Mouse (Mus musculus): ENCODE results near the gene BC004004.
"Not testable (repeated sequence)": the region's sequence is repeated elsewhere in the genome, so short reads cannot be mapped to it uniquely, and the experiment has no call there.

BC004004 gene

DNA sequence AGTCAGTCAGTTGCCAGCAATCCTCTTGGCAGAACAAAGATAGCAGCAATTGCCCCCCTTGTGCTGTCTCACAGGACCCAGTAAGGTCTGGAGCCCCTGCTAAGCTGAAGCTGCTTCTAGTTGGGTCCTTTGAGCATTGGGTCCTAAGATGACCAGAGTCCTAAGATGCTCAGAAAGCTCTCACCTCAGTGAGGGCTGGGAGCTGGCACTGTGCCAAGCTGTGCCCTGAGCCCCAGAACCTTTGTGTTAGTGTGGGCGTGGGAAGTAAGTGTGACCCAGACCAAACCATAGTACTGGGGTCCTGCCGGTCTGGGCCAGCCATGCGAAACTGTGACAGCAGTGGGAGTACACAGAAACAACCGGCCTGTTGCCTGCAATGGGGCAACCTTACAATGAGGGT is 30.7 kb downstream of the BC004004 start:
- no peak for DNase-seq (ENCODE audit: low spot score)

- no peak for DNase-seq (ENCODE audit: low spot score)
Observed at GRCm38 (mm10) chr17:29300926-29301325, 32.3 kb downstream of the BC004004 start.

DNA sequence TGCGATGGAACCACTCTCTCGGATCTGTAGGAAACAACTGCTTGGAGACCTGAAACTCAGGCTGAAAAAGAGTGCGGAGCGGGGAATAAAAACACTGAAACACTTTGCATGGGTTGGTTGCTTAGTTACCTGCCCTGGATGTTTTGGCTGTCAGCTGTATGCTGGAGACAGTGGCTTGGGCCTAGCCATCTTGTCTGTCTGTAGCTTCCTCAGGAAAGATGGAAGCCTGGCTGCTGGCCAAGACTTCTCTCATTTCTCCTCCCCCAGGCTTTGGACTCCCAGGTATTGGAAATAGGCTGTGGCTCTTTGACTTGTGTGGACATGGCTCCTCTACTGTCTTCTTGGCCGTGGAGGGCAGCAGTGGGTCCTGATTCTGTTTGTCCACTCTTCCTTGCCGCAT is 32.8 kb downstream of the BC004004 start:
- no peak for DNase-seq (ENCODE audit: low spot score)

- no peak for DNase-seq (ENCODE audit: low spot score)
Observed at GRCm38 (mm10) chr17:29302149-29302548, 33.6 kb downstream of the BC004004 start.

GRCm38 (mm10) chr17:29303087-29303486 is 34.5 kb downstream of the BC004004 start:
- DNase-seq (ENCODE audit: low spot score) = no peak

DNA sequence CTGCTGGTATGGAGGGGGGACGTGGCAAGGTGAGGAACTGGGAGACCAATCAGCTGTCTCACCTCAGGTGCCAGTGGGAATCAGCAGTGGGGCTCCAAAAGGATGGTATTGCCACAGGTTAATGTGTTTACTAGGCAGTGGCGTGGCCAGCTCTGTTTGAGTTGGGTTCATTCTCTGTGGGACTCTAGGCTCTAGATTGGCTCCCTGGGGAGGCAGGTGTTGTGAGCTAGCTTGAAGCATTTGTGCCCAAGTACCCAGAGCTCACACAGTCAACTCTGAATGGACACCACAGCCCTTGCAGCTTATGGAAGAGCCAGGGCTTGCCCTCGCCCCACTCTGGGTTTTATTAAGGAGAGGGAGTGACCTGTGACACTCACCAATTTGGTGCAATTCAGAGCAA is 35.3 kb downstream of the BC004004 start:
- DNase-seq (ENCODE audit: low spot score) = no peak

DNA sequence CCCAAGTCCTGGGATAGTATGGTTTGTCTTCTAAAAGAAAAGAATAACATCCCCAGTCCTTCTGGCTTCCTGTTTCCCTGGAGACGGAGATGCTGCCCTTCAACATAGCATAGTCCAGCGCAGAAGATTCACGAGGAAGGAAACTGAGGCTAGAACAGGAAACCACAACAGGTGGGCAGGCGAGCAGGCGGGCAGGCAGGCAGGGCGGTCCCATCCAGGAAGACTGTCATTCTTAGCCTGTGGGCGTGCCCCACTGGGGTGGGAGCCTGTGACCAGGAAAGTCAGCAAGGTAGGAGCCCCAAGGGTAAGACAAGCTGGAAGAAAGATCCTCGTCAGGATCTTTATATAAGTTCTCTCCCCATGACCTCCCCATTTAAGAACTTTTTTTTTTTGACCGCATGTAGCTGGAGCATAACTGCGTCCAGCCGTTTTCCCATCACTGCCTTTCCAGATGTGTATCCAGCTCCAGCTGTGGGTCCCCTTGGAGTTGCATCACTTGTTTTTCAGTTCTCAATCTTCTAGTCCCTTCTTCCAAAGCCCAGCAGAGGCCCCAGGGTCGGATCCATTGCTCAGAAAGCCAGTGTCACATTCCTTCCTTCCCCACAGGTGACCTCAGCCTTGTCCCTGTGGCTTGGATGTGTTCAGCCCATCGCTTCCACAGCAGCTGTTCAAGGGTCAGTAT is 35.9 kb downstream of the BC004004 start:
- no peak for DNase-seq (ENCODE audit: low spot score)

DNA sequence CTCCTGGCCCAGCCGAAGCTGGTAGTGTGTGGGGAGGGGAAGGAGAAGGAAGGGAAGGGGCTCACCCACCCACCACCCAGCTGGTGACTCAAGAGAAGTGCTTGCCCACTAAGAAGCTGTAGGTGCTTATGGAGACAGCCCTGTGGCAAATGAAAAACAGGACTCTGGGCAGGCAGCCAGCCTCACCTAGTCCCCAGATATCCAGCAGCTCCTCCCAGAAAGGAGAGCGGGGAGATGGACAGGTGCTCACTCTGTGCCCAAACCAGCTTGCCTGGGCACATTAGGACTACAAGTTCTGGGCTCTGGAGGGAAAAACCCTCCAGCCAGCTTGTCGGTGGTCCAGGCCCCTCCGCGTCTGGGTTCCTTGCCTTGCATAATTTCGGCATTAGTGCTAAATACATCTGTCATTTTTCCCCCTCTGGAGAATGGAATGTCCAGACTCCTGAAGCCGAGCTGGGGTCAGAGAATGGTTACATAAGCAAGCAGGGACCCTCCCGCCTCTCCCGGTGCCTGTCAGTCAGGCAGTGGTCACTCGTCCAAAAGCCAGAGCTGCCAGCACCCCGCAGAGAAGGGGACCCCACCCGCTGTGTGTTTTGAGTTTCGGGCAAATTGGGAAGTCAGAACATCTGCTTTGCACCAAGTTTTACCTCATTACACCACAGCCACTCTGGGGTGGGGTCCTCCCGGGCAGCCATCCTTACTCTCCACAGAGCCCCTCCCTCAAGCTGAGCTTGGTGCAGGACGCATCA is 36.6 kb downstream of the BC004004 start:
- peak; percentile 30 for DNase-seq (ENCODE audit: low spot score)

GRCm38 (mm10) chr17:29305871-29306270 is 37.3 kb downstream of the BC004004 start:
- DNase-seq (ENCODE audit: low spot score) = no peak

- no peak for DNase-seq (ENCODE audit: low spot score)
Observed at GRCm38 (mm10) chr17:29310056-29310623, 41.6 kb downstream of the BC004004 start.

DNA sequence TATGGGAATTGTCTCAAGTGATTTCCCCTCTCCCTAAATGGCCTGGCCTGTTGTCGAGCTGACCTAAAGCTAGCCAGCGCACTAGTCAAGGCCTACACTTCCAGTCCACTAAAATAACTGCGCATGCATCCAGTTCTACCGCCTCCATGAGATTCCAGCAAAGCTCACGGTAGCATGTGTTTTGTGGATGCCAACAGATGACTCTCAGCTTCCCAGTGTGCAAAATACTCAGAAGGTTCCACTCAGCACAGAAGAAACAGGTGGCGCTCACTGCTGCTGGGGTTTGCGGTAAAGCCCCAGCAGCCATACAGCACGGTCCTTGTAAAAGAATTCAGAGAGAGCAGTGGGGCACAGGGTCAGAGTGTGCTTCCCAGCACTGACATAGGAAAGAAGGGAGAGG is 43.0 kb downstream of the BC004004 start:
- DNase-seq (ENCODE audit: low spot score) = no peak

DNA sequence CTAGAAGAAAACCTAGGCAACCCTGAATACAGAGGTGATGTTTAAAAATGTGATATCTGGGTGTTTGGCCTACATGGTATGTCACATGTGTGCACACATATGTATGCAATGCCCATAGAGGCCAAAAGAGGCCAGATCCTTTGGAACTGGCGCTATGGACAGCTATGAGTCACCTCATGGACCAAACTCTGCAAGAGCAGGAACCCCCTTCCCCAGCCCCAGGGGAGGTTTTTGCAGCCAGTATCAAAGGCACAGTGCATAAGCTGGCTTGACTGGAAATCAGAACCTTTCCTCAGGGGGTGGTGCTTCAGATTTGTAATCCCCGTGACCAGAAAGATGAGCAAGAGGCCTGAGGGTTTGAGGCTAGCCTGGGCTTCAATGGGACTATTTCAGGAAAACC is 43.5 kb downstream of the BC004004 start:
- no peak for DNase-seq (ENCODE audit: low spot score)

- no peak for DNase-seq (ENCODE audit: low spot score)
Observed at GRCm38 (mm10) chr17:29313300-29313699, 44.7 kb downstream of the BC004004 start.

- DNase-seq (ENCODE audit: low spot score) = no peak
Observed at GRCm38 (mm10) chr17:29315672-29316465, 47.3 kb downstream of the BC004004 start.

DNA sequence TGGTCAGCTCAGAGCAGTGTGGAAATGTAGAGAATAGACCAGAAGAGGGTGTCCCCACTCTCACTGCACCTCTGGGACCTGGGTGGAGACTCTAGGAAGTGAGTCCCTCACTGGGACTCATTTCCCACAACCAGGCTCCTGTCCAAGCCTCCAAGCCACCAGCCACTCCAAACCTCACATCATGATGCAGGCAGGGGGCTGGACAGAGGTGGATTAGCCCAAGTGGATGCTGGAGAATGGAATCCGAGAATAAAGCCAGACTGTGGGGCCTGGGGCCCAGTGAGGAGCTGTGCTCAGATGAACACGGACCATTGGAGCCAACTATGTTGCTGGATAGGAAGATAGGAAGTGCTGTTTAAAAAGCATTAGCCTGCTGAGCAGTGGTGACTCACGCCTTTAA is 48.3 kb downstream of the BC004004 start:
- no peak for DNase-seq (ENCODE audit: low spot score)

- not testable (repeated sequence) for DNase-seq (ENCODE audit: low spot score)
Observed at GRCm38 (mm10) chr17:29317380-29317779, 48.8 kb downstream of the BC004004 start, which contains the start of gene Pi16. Gene Pi16, plus strand, starts transcription at chr17:29317680.

DNA sequence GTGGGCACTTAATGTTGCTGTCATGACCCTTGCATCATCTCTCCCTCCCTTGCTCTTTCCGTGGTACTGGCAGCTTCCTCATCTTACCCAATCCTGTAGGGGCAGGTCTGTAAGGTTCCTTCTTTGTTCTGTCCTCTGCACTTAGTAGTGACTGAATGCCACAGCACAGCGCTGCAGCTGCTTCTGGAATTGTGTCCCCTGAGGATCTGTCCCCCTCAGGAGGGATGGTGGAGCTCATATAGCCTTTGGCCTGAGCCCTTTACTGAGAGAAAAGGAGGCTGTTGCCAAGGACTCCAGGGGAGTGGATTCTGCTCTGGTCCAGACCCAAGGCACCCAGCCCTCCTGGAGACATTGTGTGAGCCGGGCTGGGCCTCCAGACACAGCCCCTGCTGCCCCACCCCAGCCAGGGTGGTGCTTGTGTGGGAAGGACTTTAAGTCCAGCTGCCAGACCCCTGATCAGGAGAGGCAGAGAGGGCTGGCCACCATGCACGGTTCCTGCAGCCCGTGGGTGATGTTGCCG is 50.2 kb downstream of the BC004004 start:
- DNase-seq (ENCODE audit: low spot score) = peak; percentile 79

GRCm38 (mm10) chr17:29319476-29319875 is 50.9 kb downstream of the BC004004 start:
- DNase-seq (ENCODE audit: low spot score) = no peak

- peak; percentile 52 for DNase-seq (ENCODE audit: low spot score)
Observed at GRCm38 (mm10) chr17:29319881-29320639, 51.5 kb downstream of the BC004004 start.

- no peak for DNase-seq (ENCODE audit: low spot score)
Observed at GRCm38 (mm10) chr17:29321765-29322602, 53.4 kb downstream of the BC004004 start.

- no peak for DNase-seq (ENCODE audit: low spot score)
Observed at GRCm38 (mm10) chr17:29322603-29322962, 54.0 kb downstream of the BC004004 start.

All from MN1 (cell line).